Mouse (Mus musculus) heart, postnatal 0 days (tissue): ENCODE data around the gene 1700028P14Rik.

Source experiments
- CTCF ChIP-seq: IDR thresholded peaks from 2 replicates; pipeline ENCODE4 v1.5.1; 2016; ENCODE audit warnings: antibody characterized with exemption, control low read depth, low read depth
- EP300 ChIP-seq: IDR thresholded peaks from 2 replicates; pipeline ENCODE4 v1.6.1; 2016; ENCODE audit warnings: antibody characterized with exemption, low read depth

DNA sequence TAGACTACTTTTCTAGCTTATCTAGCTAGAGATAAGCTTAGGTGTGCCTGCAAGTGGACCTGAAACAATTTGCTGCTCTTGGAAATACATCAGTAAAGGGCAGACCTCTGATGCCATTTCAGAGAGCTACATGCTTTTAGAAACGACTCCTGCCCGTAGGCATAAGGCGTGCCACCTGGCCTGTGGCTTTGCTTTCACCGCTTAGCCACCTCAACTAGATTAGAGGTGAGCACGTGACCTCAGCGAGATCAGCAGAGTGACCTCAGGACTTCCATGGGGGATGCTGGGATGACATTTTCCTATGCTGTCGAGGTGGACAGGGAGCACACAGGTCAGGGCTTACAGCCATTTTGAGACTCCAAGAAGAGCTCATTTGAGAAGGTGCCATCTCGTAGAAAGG is 131.5 kb downstream of the 1700028P14Rik start:
- TF ChIP-seq CTCF (no peak), EP300 (no peak)
